Mouse (Mus musculus) midbrain, embryonic 13.5 days (tissue): ENCODE data around the gene Btnl1. TPM values are rescaled to one million over a fixed set of nuclear protein-coding genes. Genes with fewer than 3 reads are reported as not detected.

Experiments used
- ATAC-seq: fragments of 200-750 bp; cut with Nextera tagmentation; 2 replicates; pipeline ENCODE4 v1.8.0; 2017; ENCODE audit warnings: mild to moderate bottlenecking, moderate TSS enrichment, moderate library complexity
- H3K27ac ChIP-seq: fragments of 300-500 bp; sonication (generic); 2 replicates; pipeline ENCODE4 v1.5.1; 2015; ENCODE audit warnings: inconsistent platforms, mild to moderate bottlenecking, moderate library complexity
- H3K27me3 ChIP-seq: fragments of 300-500 bp; sonication (generic); 2 replicates; pipeline ENCODE4 v1.6.1; 2015; ENCODE audit warnings: mild to moderate bottlenecking, inconsistent platforms
- H3K36me3 ChIP-seq: fragments of 300-500 bp; sonication (generic); 2 replicates; pipeline ENCODE4 v1.6.1; 2015; ENCODE audit warnings: mild to moderate bottlenecking, inconsistent platforms
- H3K4me1 ChIP-seq: fragments of 300-500 bp; sonication (generic); replicated peaks from 2 replicates; pipeline ENCODE4 v1.6.1; 2015; ENCODE audit warnings: inconsistent platforms
- H3K4me2 ChIP-seq: fragments of 300-500 bp; sonication (generic); replicated peaks from 2 replicates; pipeline ENCODE4 v1.6.1; 2015; ENCODE audit warnings: moderate library complexity, mild to moderate bottlenecking, inconsistent platforms
- H3K4me3 ChIP-seq: fragments of 300-500 bp; sonication (generic); replicated peaks from 2 replicates; pipeline ENCODE4 v1.5.1; 2015; ENCODE audit warnings: mild to moderate bottlenecking, inconsistent platforms
- H3K9ac ChIP-seq: fragments of 300-500 bp; sonication (generic); replicated peaks from 2 replicates; pipeline ENCODE4 v1.6.1; 2015; ENCODE audit warnings: mild to moderate bottlenecking, inconsistent platforms
- H3K9me3 ChIP-seq: fragments of 300-500 bp; sonication (generic); 2 replicates; pipeline ENCODE4 v1.6.1; 2016; ENCODE audit warnings: mild to moderate bottlenecking, inconsistent platforms
- WGBS: fragments of 180-500 bp; shearing (Covaris S2); methylation state at CpG from one replicate; pipeline ENCODE4 v1.1.7; 2015; 5-methylcytosine and 5-hydroxymethylcytosine counted together
- polyA plus RNA-seq: library from polyadenylated mRNA; unstranded; fragments of >200 nt; fragmentation: Nextera tagmentation; extraction: Ambion mirVana; gene quantifications from 2 replicates; pipeline ENCODE4 v1.2.1, GENCODE M21; 2015

Btnl1 gene
- not detected in 2 replicates for polyA plus RNA-seq

DNA sequence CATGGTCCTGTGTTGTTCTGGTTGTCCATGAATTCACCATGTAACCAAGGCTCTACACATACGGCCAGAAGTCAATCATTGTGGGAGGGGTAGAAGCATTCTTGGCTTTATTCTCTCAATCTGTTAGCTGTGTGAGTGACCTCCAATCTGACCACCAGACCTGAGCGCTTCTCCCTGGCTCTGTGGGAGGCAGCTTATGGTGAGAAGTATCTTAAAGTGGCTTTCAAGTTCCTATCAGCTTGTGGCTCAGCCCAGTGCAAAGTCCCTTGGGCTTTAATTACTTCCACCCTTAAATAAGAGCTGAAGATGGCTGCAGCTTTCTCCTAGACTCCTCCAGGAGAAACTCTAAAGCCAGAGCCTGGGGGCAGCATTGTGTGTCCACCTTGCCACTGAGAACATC, at the start of gene Btnl1:
Gene Btnl1 (plus strand): TSS at position 286 of the 400 bp plus-strand sequence.
- Histone ChIP-seq H3K4me1 (no peaks in the 10 kb centered on the region), H3K4me2 (no peak within 1 kb of the TSS), H3K36me3 (no peaks in the 10 kb centered on the region), H3K9ac (no peak within 1 kb of the TSS), H3K27ac (no peak within 1 kb of the TSS), H3K4me3 (no peak within 1 kb of the TSS), H3K27me3 (no peaks in the 10 kb centered on the region), H3K9me3 (no peaks in the 10 kb centered on the region)
- no peak for ATAC-seq
- 78% methylated on average over 2 of the region's 2 CpGs for WGBS

- H3K36me3 ChIP-seq, result no peaks in the 10 kb centered on the region
- no peak overlapping the region for H3K4me2 ChIP-seq
- no peaks in the 10 kb centered on the region for H3K4me1 ChIP-seq
- no peaks in the 10 kb centered on the region for H3K9me3 ChIP-seq
- 78% methylated on average over 2 of the region's 2 CpGs for WGBS
- no peaks in the 10 kb centered on the region for H3K27me3 ChIP-seq
- H3K4me3 ChIP-seq, result no peak overlapping the region
- H3K9ac ChIP-seq, result no peak overlapping the region
- no peak for ATAC-seq
- H3K27ac ChIP-seq, result no peak overlapping the region
Measured at GRCm38 (mm10) chr17:34329807-34330206, 47.1 kb upstream of the Btnl1 start.

GRCm38 (mm10) chr17:34331200-34331599, 45.7 kb upstream of the Btnl1 start:
- Histone ChIP-seq H3K4me1 (no peaks in the 10 kb centered on the region), H3K4me3 (no peak overlapping the region), H3K27ac (no peak overlapping the region), H3K4me2 (no peak overlapping the region), H3K9me3 (no peaks in the 10 kb centered on the region), H3K27me3 (no peaks in the 10 kb centered on the region), H3K36me3 (no peaks in the 10 kb centered on the region), H3K9ac (no peak overlapping the region)
- no peak for ATAC-seq
- 94% methylated on average over 1 of the region's 1 CpGs for WGBS

GRCm38 (mm10) chr17:34340619-34341402, 36.1 kb upstream of the Btnl1 start:
- H3K4me2 ChIP-seq, result no peak overlapping the region
- ATAC-seq, result no peak
- H3K9me3 ChIP-seq, result no peaks in the 10 kb centered on the region
- no peaks in the 10 kb centered on the region for H3K36me3 ChIP-seq
- no peak overlapping the region for H3K27ac ChIP-seq
- no peak overlapping the region for H3K4me3 ChIP-seq
- no peaks in the 10 kb centered on the region for H3K27me3 ChIP-seq
- no peak overlapping the region for H3K9ac ChIP-seq
- H3K4me1 ChIP-seq, result no peaks in the 10 kb centered on the region
- WGBS, result 53% methylated on average over 3 of the region's 3 CpGs

GRCm38 (mm10) chr17:34344882-34345281, 32.0 kb upstream of the Btnl1 start:
- no peak for ATAC-seq
- Histone ChIP-seq H3K36me3 (no peaks in the 10 kb centered on the region), H3K4me1 (no peaks in the 10 kb centered on the region), H3K9me3 (no peaks in the 10 kb centered on the region), H3K4me3 (no peak overlapping the region), H3K4me2 (no peak overlapping the region), H3K9ac (no peak overlapping the region), H3K27me3 (no peaks in the 10 kb centered on the region), H3K27ac (no peak overlapping the region)
- WGBS, result 94% methylated on average over 4 of the region's 4 CpGs

GRCm38 (mm10) chr17:34345486-34345885, 31.4 kb upstream of the Btnl1 start:
- 90% methylated on average over 7 of the region's 7 CpGs for WGBS
- H3K27me3 ChIP-seq, result 0 out of 2 replicates have a peak, but pooled peaks cover 2% of the 10 kb centered on the region
- no peak for ATAC-seq
- H3K4me1 ChIP-seq, result no peaks in the 10 kb centered on the region
- no peak overlapping the region for H3K4me3 ChIP-seq
- H3K27ac ChIP-seq, result no peak overlapping the region
- H3K9ac ChIP-seq, result no peak overlapping the region
- H3K4me2 ChIP-seq, result no peak overlapping the region
- no peaks in the 10 kb centered on the region for H3K9me3 ChIP-seq
- H3K36me3 ChIP-seq, result no peaks in the 10 kb centered on the region

GRCm38 (mm10) chr17:34346041-34346440, 30.9 kb upstream of the Btnl1 start:
- H3K4me1 ChIP-seq, result no peaks in the 10 kb centered on the region
- no peaks in the 10 kb centered on the region for H3K9me3 ChIP-seq

GRCm38 (mm10) chr17:34347606-34348308, 29.2 kb upstream of the Btnl1 start:
- Histone ChIP-seq H3K4me3 (no peak overlapping the region), H3K4me2 (no peak overlapping the region), H3K36me3 (no peaks in the 10 kb centered on the region), H3K9ac (no peak overlapping the region), H3K27me3 (0 out of 2 replicates have a peak, but pooled peaks cover 8% of the 10 kb centered on the region), H3K9me3 (no peaks in the 10 kb centered on the region), H3K27ac (no peak overlapping the region), H3K4me1 (no peaks in the 10 kb centered on the region)
- 75% methylated on average over 6 of the region's 6 CpGs for WGBS
- no peak for ATAC-seq

More at GRCm38 (mm10) chr17:34346041-34346440, 30.9 kb upstream of the Btnl1 start:
- Histone ChIP-seq H3K36me3 (no peaks in the 10 kb centered on the region), H3K9ac (no peak overlapping the region), H3K27ac (no peak overlapping the region), H3K4me3 (no peak overlapping the region), H3K4me2 (no peak overlapping the region), H3K27me3 (0 out of 2 replicates have a peak, but pooled peaks cover 7% of the 10 kb centered on the region)
- ATAC-seq, result no peak
- 83% methylated on average over 3 of the region's 3 CpGs for WGBS

DNA sequence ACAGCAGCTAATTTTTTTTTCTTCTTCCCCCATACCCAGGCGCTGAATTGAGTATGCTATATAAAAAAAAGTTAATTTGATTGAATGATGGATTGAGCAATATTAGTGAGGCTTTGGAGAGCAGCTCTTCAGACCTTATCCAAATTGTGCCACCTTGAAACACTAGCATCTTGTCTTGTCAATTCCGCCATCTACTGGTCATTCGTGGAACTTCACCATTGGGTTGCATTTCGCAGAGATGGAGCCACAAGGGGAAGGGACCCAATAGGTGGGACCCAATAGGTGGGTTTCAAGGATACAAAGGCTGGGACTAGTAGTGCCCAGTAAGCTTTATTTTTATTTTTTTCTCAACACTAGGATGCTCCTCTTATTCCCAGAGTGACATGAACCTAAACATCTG, 27.5 kb upstream of the Btnl1 start:
- Histone ChIP-seq H3K36me3 (no peaks in the 10 kb centered on the region), H3K27me3 (0 out of 2 replicates have a peak, but pooled peaks cover 8% of the 10 kb centered on the region), H3K27ac (no peak overlapping the region), H3K9me3 (no peaks in the 10 kb centered on the region), H3K9ac (no peak overlapping the region), H3K4me1 (no peaks in the 10 kb centered on the region), H3K4me2 (no peak overlapping the region), H3K4me3 (no peak overlapping the region)
- no peak for ATAC-seq
- WGBS, result 4% methylated on average over 4 of the region's 4 CpGs

DNA sequence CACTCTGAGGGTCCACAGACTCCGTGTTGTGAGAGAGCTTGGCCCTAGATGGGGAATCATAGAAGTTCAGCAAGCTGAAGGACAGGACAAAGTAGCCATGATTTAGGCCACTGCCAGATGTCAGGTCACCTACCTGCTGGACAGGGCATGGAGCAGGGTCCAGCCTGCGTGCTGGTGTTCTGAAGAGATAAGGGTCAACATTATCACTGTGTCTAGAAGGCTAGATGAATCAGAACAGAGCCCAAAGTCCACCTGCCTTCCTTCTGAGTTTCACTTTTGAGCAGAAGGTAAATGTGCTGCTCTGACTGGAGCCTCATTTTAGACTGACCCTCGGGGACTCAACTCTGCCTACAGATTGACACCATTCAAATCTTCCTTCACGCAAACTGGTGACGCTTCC, 22.4 kb upstream of the Btnl1 start, which contains the start of gene Btnl2:
Gene Btnl2 (plus strand): TSS at position 284 of the 400 bp plus-strand sequence.
- Histone ChIP-seq H3K4me2 (no peak within 1 kb of the TSS), H3K4me3 (no peak within 1 kb of the TSS), H3K9me3 (no peaks in the 10 kb centered on the region), H3K36me3 (no peaks in the 10 kb centered on the region), H3K27ac (no peak within 1 kb of the TSS), H3K4me1 (no peaks in the 10 kb centered on the region), H3K9ac (no peak within 1 kb of the TSS), H3K27me3 (0 out of 2 replicates have a peak, but pooled peaks cover 8% of the 10 kb centered on the region)
- 88% methylated on average over 5 of the region's 5 CpGs for WGBS
- ATAC-seq, result no peak

DNA sequence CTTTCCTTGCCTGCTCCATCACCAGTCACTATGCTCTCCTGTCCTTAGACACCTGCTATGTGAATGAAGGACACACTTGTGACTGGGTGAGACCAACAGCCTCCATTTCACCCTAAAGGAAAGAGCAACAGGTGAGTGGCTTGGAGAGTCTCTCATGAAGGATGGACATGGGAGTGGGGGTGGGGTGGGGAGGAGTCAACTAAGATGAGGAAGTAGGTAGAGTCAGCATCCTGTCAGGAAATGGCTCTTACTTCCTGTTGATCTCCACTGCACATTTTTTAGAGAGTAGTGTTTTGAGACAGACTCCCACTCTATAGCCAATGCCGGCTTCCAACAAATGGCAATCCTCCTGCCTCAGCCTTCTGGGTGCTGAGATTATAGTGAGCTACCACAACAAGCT, 22.0 kb upstream of the Btnl1 start:
- Histone ChIP-seq H3K9me3 (no peaks in the 10 kb centered on the region), H3K4me2 (no peak overlapping the region), H3K27ac (no peak overlapping the region), H3K4me1 (no peaks in the 10 kb centered on the region), H3K4me3 (no peak overlapping the region), H3K9ac (no peak overlapping the region), H3K36me3 (no peaks in the 10 kb centered on the region), H3K27me3 (0 out of 2 replicates have a peak, but pooled peaks cover 8% of the 10 kb centered on the region)
- no peak for ATAC-seq
- 97% methylated on average over 1 of the region's 1 CpGs for WGBS

- ATAC-seq, result no peak
- no peaks in the 10 kb centered on the region for H3K27me3 ChIP-seq
- no peaks in the 10 kb centered on the region for H3K4me1 ChIP-seq
- no peak overlapping the region for H3K27ac ChIP-seq
- H3K9me3 ChIP-seq, result no peaks in the 10 kb centered on the region
- no peak overlapping the region for H3K9ac ChIP-seq
- no peak overlapping the region for H3K4me3 ChIP-seq
- WGBS, result 87% methylated on average over 15 of the region's 15 CpGs
- no peaks in the 10 kb centered on the region for H3K36me3 ChIP-seq
- H3K4me2 ChIP-seq, result no peak overlapping the region
Measured at GRCm38 (mm10) chr17:34362954-34363546, 13.9 kb upstream of the Btnl1 start.
